Mouse (Mus musculus) midbrain, embryonic 11.5 days (tissue): ENCODE results near the gene Znrf4. TPM values are rescaled to one million over a fixed set of nuclear protein-coding genes. Genes with fewer than 3 reads are reported as not detected.

Source experiments
- ATAC-seq: fragments of 200-750 bp; cut with Nextera tagmentation; 2 replicates; pipeline ENCODE4 v1.8.0; 2017; ENCODE audit warnings: moderate TSS enrichment, moderate library complexity; ENCODE audit not compliant: low FRiP score
- DNase-seq: peaks from one replicate; pipeline ENCODE4 v3.0.0; 2015; ENCODE audit warnings: low spot score; ENCODE audit errors: missing footprints
- H3K27ac ChIP-seq: fragments of 300-500 bp; sonication (generic); 2 replicates; pipeline ENCODE4 v1.5.1; 2014; ENCODE audit warnings: low read depth, low read length
- H3K27me3 ChIP-seq: fragments of 300-500 bp; sonication (generic); 2 replicates; pipeline ENCODE4 v1.6.1; 2014; ENCODE audit warnings: mild to moderate bottlenecking, low read length, moderate library complexity, mixed read lengths; ENCODE audit not compliant: control insufficient read depth, insufficient read depth
- H3K36me3 ChIP-seq: fragments of 300-500 bp; sonication (generic); 2 replicates; pipeline ENCODE4 v1.6.1; 2014; ENCODE audit warnings: mild to moderate bottlenecking, low read length, moderate library complexity, mixed read lengths; ENCODE audit not compliant: control insufficient read depth, insufficient read depth
- H3K4me1 ChIP-seq: fragments of 300-500 bp; sonication (generic); 2 replicates; pipeline ENCODE4 v1.6.1; 2014; ENCODE audit warnings: low read length; ENCODE audit not compliant: control insufficient read depth, insufficient read depth
- H3K4me2 ChIP-seq: fragments of 300-500 bp; sonication (generic); 2 replicates; pipeline ENCODE4 v1.6.1; 2014; ENCODE audit warnings: mild to moderate bottlenecking, moderate library complexity
- H3K4me3 ChIP-seq: fragments of 300-500 bp; sonication (generic); 2 replicates; pipeline ENCODE4 v1.5.1; 2014; ENCODE audit warnings: low read depth, low read length
- H3K9ac ChIP-seq: fragments of 300-500 bp; sonication (generic); 2 replicates; pipeline ENCODE4 v1.6.1; 2014; ENCODE audit warnings: low read length
- H3K9me3 ChIP-seq: fragments of 300-500 bp; sonication (generic); 2 replicates; pipeline ENCODE4 v1.6.1; 2016; ENCODE audit warnings: low read length; ENCODE audit not compliant: control insufficient read depth
- WGBS: fragments of 180-500 bp; shearing (Covaris S2); extraction: QIAGEN DNeasy Blood & Tissue Kit; methylation state at CpG from one replicate; pipeline ENCODE4 v1.1.7; 2014; 5-methylcytosine and 5-hydroxymethylcytosine counted together
- polyA plus RNA-seq: library from polyadenylated mRNA; unstranded; fragments of >200 nt; fragmentation: Nextera tagmentation; extraction: Ambion mirVana; gene quantifications from 2 replicates; pipeline ENCODE4 v1.2.1, GENCODE M21; 2014

Gene Znrf4
- polyA plus RNA-seq, 1 experiment from 2014 or later: not detected

- peak overlapping the region; percentile 92 for H3K27ac ChIP-seq
- H3K4me2 ChIP-seq: peak overlapping the region; percentile 74
- H3K27me3 ChIP-seq: no peaks in the 10 kb centered on the region
- peak overlapping the region; percentile 70 for H3K9ac ChIP-seq
- WGBS: under 1% methylated on average over 77 of the region's 77 CpGs
- H3K9me3 ChIP-seq: no peaks in the 10 kb centered on the region
- peak overlapping the region; percentile 47 for H3K4me3 ChIP-seq
- H3K36me3 ChIP-seq: 0 out of 2 replicates have a peak, but pooled peaks cover 2% of the 10 kb centered on the region
- ATAC-seq: peak; percentile 93
- peak; percentile 100 for DNase-seq
- peaks cover 39% of the 10 kb centered on the region for H3K4me1 ChIP-seq
These were observed 50.2 kb downstream of the Znrf4 start for GRCm38 (mm10) chr17:56461771-56462743.

Other genes starting within 250 kb of the Znrf4 start
- 1.7 and 2.6 TPM in 2 replicates for gene Ticam1, start 235.6 kb downstream of the Znrf4 start, polyA plus RNA-seq
- gene Plin3, start 219.6 kb downstream of the Znrf4 start, polyA plus RNA-seq: 27.5 and 34.0 TPM in 2 replicates
- gene Arrdc5, start 212.1 kb downstream of the Znrf4 start, polyA plus RNA-seq: not detected in 2 replicates
- gene Uhrf1, start 209.1 kb downstream of the Znrf4 start, polyA plus RNA-seq: 123 and 138 TPM in 2 replicates
- 33.3 and 39.6 TPM in 2 replicates for gene Kdm4b, start 186.4 kb downstream of the Znrf4 start, polyA plus RNA-seq
- 115 and 125 TPM in 2 replicates for gene Ptprs, start 35.9 kb downstream of the Znrf4 start, polyA plus RNA-seq
- gene Gm20219, start 42.0 kb upstream of the Znrf4 start, polyA plus RNA-seq: 0.45 and 0.58 TPM in 2 replicates
- gene Safb2, start 72.2 kb upstream of the Znrf4 start, polyA plus RNA-seq: 45.8 and 46.5 TPM in 2 replicates
- 110 and 113 TPM in 2 replicates for gene Safb, start 72.4 kb upstream of the Znrf4 start, polyA plus RNA-seq
- gene 2410015M20Rik, start 97.3 kb upstream of the Znrf4 start, polyA plus RNA-seq: 182 and 195 TPM in 2 replicates
- 1,209 and 1,332 TPM in 2 replicates for gene Rpl36, start 101.0 kb upstream of the Znrf4 start, polyA plus RNA-seq
- 44.6 and 48.9 TPM in 2 replicates for gene Lonp1, start 114.5 kb upstream of the Znrf4 start, polyA plus RNA-seq
- gene Catsperd, start 115.7 kb upstream of the Znrf4 start, polyA plus RNA-seq: 0.93 and 0.95 TPM in 2 replicates
- gene Ranbp3, start 160.9 kb upstream of the Znrf4 start, polyA plus RNA-seq: 108 and 112 TPM in 2 replicates
- 323 and 337 TPM in 2 replicates for gene Ndufa11, start 205.3 kb upstream of the Znrf4 start, polyA plus RNA-seq
- gene Vmac, start 205.6 kb upstream of the Znrf4 start, polyA plus RNA-seq: 13.1 and 15.0 TPM in 2 replicates
- gene Nrtn, start 245.1 kb upstream of the Znrf4 start, polyA plus RNA-seq: 7.4 and 9.1 TPM in 2 replicates